Mouse (Mus musculus) layer of hippocampus, adult 9-10 months (tissue): Measurements from ENCODE around the gene Map3k7cl.

Experiments
- DNase-seq: peaks from one replicate; pipeline ENCODE4 v3.0.0; 2022; ENCODE audit warnings: low spot score

Map3k7cl gene

GRCm38 (mm10) chr16:87552907-87553691 lies at the start of gene Map3k7cl:
Map3k7cl (plus strand) TSS chr16:87553330.
- no peak for DNase-seq

GRCm38 (mm10) chr16:87511706-87512105 lies 41.4 kb upstream of the Map3k7cl start:
- no peak for DNase-seq

- DNase-seq = no peak
Measured at GRCm38 (mm10) chr16:87512331-87512730, 40.8 kb upstream of the Map3k7cl start.

GRCm38 (mm10) chr16:87524228-87524627 lies 28.9 kb upstream of the Map3k7cl start:
- no peak for DNase-seq

GRCm38 (mm10) chr16:87527553-87528249 lies 25.4 kb upstream of the Map3k7cl start:
- no peak for DNase-seq

GRCm38 (mm10) chr16:87528755-87529154 lies 24.4 kb upstream of the Map3k7cl start:
- no peak for DNase-seq

GRCm38 (mm10) chr16:87548348-87548747 lies 4.8 kb upstream of the Map3k7cl start:
- no peak for DNase-seq

- DNase-seq = no peak
Measured at GRCm38 (mm10) chr16:87556320-87556719, 3.2 kb downstream of the Map3k7cl start.

- DNase-seq = no peak
Measured at GRCm38 (mm10) chr16:87561501-87561900, 8.4 kb downstream of the Map3k7cl start.

- no peak for DNase-seq
Measured at GRCm38 (mm10) chr16:87563524-87563923, 10.4 kb downstream of the Map3k7cl start.

GRCm38 (mm10) chr16:87564564-87564963 lies 11.4 kb downstream of the Map3k7cl start:
- no peak for DNase-seq

GRCm38 (mm10) chr16:87567572-87567971 lies 14.4 kb downstream of the Map3k7cl start:
- DNase-seq = peak; percentile 33

- DNase-seq = no peak
Measured at GRCm38 (mm10) chr16:87568241-87568640, 15.1 kb downstream of the Map3k7cl start.

GRCm38 (mm10) chr16:87569576-87570105 lies 16.5 kb downstream of the Map3k7cl start:
- no peak for DNase-seq

GRCm38 (mm10) chr16:87570334-87570733 lies 17.2 kb downstream of the Map3k7cl start:
- no peak for DNase-seq

- no peak for DNase-seq
Measured at GRCm38 (mm10) chr16:87573409-87573808, 20.3 kb downstream of the Map3k7cl start.

GRCm38 (mm10) chr16:87574160-87574559 lies 21.0 kb downstream of the Map3k7cl start:
- no peak for DNase-seq

GRCm38 (mm10) chr16:87575600-87575999 lies 22.5 kb downstream of the Map3k7cl start:
- DNase-seq = no peak

- no peak for DNase-seq
Measured at GRCm38 (mm10) chr16:87578881-87579280, 25.8 kb downstream of the Map3k7cl start.

- DNase-seq = no peak
Measured at GRCm38 (mm10) chr16:87579462-87579861, 26.3 kb downstream of the Map3k7cl start.

- DNase-seq = no peak
Measured at GRCm38 (mm10) chr16:87582776-87583175, 29.6 kb downstream of the Map3k7cl start.

- no peak for DNase-seq
Measured at GRCm38 (mm10) chr16:87584618-87585017, 31.5 kb downstream of the Map3k7cl start.
